7 mouse cellular contexts compared by ENCODE assay signal in the genomic region with DNA sequence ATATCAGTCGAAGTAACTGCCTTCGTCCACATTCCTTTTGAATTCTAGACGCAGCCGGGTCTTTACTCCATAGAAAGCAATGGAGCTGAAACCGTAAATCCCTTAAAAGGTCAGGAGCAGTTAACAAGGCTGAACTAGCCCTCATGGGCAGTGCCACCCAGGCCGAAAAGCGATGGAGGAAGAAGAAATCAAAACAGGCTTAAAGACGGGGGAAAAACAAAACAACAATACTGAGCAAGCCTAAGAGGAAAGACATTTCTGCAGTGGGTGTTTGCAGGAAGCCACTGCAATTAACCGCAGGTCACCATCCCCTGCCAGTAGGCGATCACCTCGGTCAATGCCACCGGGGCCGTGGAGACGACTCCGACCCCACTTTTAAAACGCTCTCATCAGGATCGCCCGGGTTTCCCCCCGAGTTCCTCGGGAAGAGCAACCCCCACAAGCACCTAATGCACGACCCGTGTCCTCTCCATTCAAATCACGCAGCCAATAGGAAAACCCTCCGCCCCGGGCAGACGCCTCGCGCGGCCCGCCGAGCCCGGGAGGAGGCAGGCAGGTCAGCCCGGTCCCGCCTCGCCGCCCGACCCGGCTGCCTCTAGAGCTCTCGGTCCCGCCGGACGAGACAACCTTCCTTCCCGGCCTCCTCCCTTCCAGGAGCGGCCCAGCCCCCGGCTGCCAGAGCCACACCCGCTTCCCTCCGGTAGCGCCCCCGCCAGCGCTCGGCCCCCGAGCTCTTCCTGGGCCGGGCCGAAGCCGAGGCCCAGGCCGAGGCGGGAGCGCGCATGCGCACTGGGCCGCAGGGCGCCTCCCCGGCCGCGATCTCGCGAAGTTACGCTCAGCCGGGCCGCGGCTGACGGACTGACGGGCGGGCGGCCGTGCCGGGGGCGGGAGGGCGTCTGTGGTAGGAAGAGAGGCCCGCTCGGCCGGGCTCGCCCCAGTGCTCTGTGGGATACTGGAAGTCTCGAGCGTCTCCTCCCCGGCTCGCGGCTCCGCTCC. TPM values are rescaled to one million over a fixed set of nuclear protein-coding genes. Genes with fewer than 3 reads are reported as not detected.
A peak's percentile ranks its signal among the peaks of the same experiment; 100 is the strongest.
DNase-seq lines count a peak whose midpoint lies in the region; ATAC-seq lines count a peak whose summit lies in the region.

Ppp1r12a (plus strand) TSS at position 933 of the 996 bp plus-strand sequence.

- under 1% methylated on average over 71 of the region's 89 CpGs for WGBS in embryonic facial prominence, embryonic 12.5 days
- WGBS in limb, embryonic 13.5 days = under 1% methylated on average over 78 of the region's 89 CpGs
- under 1% methylated on average over 70 of the region's 89 CpGs for WGBS in midbrain, embryonic 16.5 days

- H3K4me1 ChIP-seq in embryonic facial prominence, embryonic 12.5 days = peaks cover 13% of the 10 kb centered on the region
- peaks cover 23% of the 10 kb centered on the region for H3K4me1 ChIP-seq in limb, embryonic 13.5 days
- peaks cover 26% of the 10 kb centered on the region for H3K4me1 ChIP-seq in midbrain, embryonic 16.5 days (ENCODE audit: control insufficient read depth, insufficient read depth, low read length)

- H3K27ac ChIP-seq in embryonic facial prominence, embryonic 12.5 days = peak within 1 kb of the TSS; percentile 98
- peak within 1 kb of the TSS; percentile 98 for H3K27ac ChIP-seq in limb, embryonic 13.5 days
- H3K27ac ChIP-seq in midbrain, embryonic 16.5 days (ENCODE audit: low read length) = peak within 1 kb of the TSS; percentile 99

- no peaks in the 10 kb centered on the region for H3K36me3 ChIP-seq in embryonic facial prominence, embryonic 12.5 days
- no peaks in the 10 kb centered on the region for H3K36me3 ChIP-seq in limb, embryonic 13.5 days
- no peaks in the 10 kb centered on the region for H3K36me3 ChIP-seq in midbrain, embryonic 16.5 days (ENCODE audit: control insufficient read depth, insufficient read depth, low read length)

- peak within 1 kb of the TSS; percentile 64 for H3K4me2 ChIP-seq in embryonic facial prominence, embryonic 12.5 days (replicated peaks)
- peak within 1 kb of the TSS; percentile 72 for H3K4me2 ChIP-seq in limb, embryonic 13.5 days (replicated peaks)
- H3K4me2 ChIP-seq in midbrain, embryonic 16.5 days (ENCODE audit: low read length) = peak within 1 kb of the TSS; percentile 75

- H3K4me3 ChIP-seq in embryonic facial prominence, embryonic 12.5 days = peak within 1 kb of the TSS; percentile 99
- H3K4me3 ChIP-seq in limb, embryonic 13.5 days = peak within 1 kb of the TSS; percentile 96
- H3K4me3 ChIP-seq in midbrain, embryonic 16.5 days (ENCODE audit: low read depth, low read length) = peak within 1 kb of the TSS; percentile 99

- no peaks in the 10 kb centered on the region for H3K27me3 ChIP-seq in embryonic facial prominence, embryonic 12.5 days
- H3K27me3 ChIP-seq in limb, embryonic 13.5 days = no peaks in the 10 kb centered on the region
- H3K27me3 ChIP-seq in midbrain, embryonic 16.5 days (ENCODE audit: control insufficient read depth, insufficient read depth, low read depth, low read length) = no peaks in the 10 kb centered on the region

- no peaks in the 10 kb centered on the region for H3K9me3 ChIP-seq in embryonic facial prominence, embryonic 12.5 days
- no peaks in the 10 kb centered on the region for H3K9me3 ChIP-seq in limb, embryonic 13.5 days
- H3K9me3 ChIP-seq in midbrain, embryonic 16.5 days (replicated peaks; ENCODE audit: control insufficient read depth, low read length, poor library complexity, severe bottlenecking) = no peaks in the 10 kb centered on the region

- peak; percentile 96 for ATAC-seq in embryonic facial prominence, embryonic 12.5 days (ENCODE audit: insufficient number of reproducible peaks, insufficient read depth, low FRiP score, low TSS enrichment)
- ATAC-seq in limb, embryonic 13.5 days (ENCODE audit: low FRiP score, low read depth) = peak; percentile 96
- ATAC-seq in midbrain, embryonic 16.5 days = peak; percentile 97

- peak; percentile 97 for DNase-seq in adrenal gland, postnatal 25 days
- peak; percentile 92 to 98 for DNase-seq in heart, adult 18-20 months
- peak; percentile 95 for DNase-seq in kidney, adult 8-10 months
- peak; percentile 92 to 95 for DNase-seq in spleen, postnatal 10 days (ENCODE audit: low spot score in 2 of 2)

- H3K9ac ChIP-seq in embryonic facial prominence, embryonic 12.5 days = peak within 1 kb of the TSS; percentile 99
- peak within 1 kb of the TSS; percentile 99 for H3K9ac ChIP-seq in limb, embryonic 13.5 days
- peak within 1 kb of the TSS; percentile 100 for H3K9ac ChIP-seq in midbrain, embryonic 16.5 days (ENCODE audit: low read depth, low read length)

RNA-seq across cellular contexts. Expression of gene Ppp1r12a, which starts in this region (rescaled TPM):
- total RNA-seq in adrenal gland, postnatal 25 days (2021) = 112 and 131 TPM in 2 replicates
- 85.6 and 85.8 TPM in 2 replicates for polyA plus RNA-seq in embryonic facial prominence, embryonic 12.5 days (2016; fragmentation: Nextera tagmentation; extraction: Ambion mirVana)
- total RNA-seq in heart, adult 18-20 months (2021) = 10 to 100 TPM; 55.4 to 59.2 TPM
- 86.8 and 88.0 TPM in 2 replicates for polyA plus RNA-seq in limb, embryonic 13.5 days (2015; fragmentation: Nextera tagmentation; extraction: Ambion mirVana)
- polyA plus RNA-seq in midbrain, embryonic 16.5 days (2015; fragmentation: Nextera tagmentation; extraction: Ambion mirVana) = 71.0 and 75.9 TPM in 2 replicates

Comparison
In these comparisons a context has a peak if more than half of its experiments do, and no peak if none do; other contexts are left out.
1. Peak in every context shown above with its lines: DNase-seq, ATAC-seq, H3K4me3 ChIP-seq and H3K27ac ChIP-seq.